Mouse (Mus musculus) gastrocnemius, postnatal 36 days (tissue): ENCODE measurements around the gene Ano2. TPM values are rescaled to one million over a fixed set of nuclear protein-coding genes. Genes with fewer than 3 reads are reported as not detected.

Source experiments
- DNase-seq, 2 experiments: peaks; one replicate each; pipeline ENCODE4 v3.0.0; 2022
- intact Hi-C: fragments of 180-260 bp; cut with DNase I; formaldehyde crosslinking; loops from one replicate; pipeline ENCODE4 v1.15.1; 2025
- total RNA-seq, 2 experiments: library from RNA; stranded (reverse); gene quantifications; 2 replicates each; pipeline ENCODE4 v1.2.3; 2021

Ano2 gene
- total RNA-seq, 2 experiments from 2014 or later = not detected

- intact Hi-C loops = no loop called here
- DNase-seq = no peak
Measured at GRCm38 (mm10) chr6:125737511-125738285, 47.5 kb downstream of the Ano2 start.

DNA sequence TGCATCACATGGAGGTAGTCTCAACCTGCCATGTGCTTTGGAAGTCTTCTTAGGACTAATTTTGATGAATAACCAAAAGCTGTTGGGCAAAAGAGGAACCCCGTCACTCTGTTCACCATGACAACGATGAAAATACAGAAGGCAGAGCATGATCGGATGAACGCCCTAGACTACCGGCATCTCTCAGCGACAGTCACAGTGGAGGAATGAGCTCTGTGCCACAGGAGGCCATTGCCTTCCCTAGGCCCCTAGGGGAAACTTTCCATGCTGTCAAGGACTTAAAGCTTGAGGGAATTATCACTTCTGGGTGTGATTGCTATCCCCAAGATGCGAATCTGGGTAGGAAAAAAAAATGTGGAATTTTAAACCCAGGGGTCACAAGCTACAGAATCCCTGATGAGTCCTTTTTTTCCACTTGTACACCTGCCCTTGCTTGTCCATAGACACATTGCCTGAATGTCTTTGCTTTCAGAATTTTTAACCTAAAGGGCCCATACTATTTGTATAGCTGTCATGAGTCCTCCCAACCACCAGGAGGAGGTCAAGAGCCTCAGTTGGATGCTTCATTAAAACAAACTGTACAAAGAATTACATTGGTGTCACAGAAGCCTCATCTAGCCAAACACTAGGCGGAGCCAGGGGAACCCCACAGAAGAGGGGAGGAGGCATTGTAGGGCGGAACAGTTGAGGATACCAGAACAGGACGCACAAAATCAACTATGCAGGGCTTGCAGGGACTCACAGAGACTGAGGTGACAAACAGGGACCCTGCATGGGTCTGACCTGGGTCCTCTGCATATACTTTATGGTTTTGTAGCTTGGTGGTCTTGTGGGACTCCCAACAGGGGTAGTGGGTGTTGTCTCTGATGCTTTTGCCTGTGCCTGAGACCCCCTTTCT lies 53.2 kb downstream of the Ano2 start:
- intact Hi-C loops = no loop called here
- no peak for DNase-seq

GRCm38 (mm10) chr6:125747322-125747930 lies 57.2 kb downstream of the Ano2 start:
- intact Hi-C loops = no loop called here
- DNase-seq = no peak

DNA sequence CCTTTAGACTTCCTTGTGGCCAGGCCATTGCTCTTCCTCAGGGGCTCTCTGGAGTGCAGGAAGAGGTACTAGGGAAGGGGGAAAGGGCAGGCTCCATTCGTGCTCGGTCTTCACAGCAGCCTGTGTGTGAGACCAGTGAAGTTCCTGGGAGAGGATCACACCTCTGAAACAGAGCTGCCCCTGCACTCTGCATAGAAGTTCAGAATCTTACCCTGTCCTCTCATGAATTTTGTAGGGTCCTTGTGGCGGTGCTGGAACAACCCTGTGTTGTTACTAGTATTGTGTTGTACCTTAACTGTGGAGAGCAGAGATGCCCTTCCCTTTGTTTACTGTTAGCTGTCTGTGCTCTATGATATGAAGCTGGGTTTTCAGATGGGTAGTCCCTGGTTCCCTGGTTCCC lies 58.4 kb downstream of the Ano2 start:
- intact Hi-C loops = no loop called here
- no peak for DNase-seq

- no peak for DNase-seq
- intact Hi-C loops = no loop called here
Measured at GRCm38 (mm10) chr6:125762851-125763519, 72.8 kb downstream of the Ano2 start.

DNA sequence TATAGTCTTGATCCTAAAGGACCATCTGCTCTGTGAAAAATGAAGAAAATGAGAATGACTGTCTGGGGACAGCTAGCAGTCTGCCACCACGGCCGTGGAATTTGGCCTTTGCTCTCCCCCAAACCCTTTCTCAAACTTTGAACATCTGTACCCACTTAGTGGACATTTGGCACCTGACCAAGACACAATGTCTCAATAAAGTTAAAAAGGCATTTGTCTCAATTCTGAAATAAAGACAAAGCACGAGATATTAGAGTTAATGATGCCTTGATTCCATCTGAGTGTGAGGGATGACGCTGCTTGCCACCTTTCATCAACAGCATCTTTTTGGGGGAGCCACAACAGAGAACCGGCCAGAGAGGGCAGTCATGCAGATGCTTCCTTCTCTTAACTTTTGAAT lies 83.0 kb downstream of the Ano2 start:
- DNase-seq = no peak
- intact Hi-C loops = no loop called here

DNA sequence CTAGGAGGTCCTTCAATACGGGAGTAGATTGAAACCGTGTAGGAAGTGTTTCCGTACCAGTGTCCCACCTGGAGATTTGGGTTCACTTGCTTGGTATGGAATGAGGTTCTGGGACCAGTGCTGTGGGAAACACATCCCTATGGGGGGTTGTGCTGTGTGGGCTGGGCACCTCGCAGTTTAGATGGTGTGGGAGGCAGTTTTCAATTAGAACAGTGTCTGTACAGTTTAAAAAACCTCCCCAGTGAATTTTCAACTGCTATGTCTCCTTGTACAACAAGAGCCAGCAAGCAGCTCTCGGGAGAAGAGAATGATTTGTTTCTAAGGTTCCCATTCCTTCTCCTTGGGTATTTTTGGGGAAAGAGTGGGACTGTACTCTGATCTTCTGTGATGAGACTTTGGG lies 86.1 kb downstream of the Ano2 start:
- intact Hi-C loops = no loop called here
- DNase-seq = no peak

- intact Hi-C loops = no loop called here
- DNase-seq = no peak
Measured at GRCm38 (mm10) chr6:125802954-125803353, 112.7 kb downstream of the Ano2 start.

DNA sequence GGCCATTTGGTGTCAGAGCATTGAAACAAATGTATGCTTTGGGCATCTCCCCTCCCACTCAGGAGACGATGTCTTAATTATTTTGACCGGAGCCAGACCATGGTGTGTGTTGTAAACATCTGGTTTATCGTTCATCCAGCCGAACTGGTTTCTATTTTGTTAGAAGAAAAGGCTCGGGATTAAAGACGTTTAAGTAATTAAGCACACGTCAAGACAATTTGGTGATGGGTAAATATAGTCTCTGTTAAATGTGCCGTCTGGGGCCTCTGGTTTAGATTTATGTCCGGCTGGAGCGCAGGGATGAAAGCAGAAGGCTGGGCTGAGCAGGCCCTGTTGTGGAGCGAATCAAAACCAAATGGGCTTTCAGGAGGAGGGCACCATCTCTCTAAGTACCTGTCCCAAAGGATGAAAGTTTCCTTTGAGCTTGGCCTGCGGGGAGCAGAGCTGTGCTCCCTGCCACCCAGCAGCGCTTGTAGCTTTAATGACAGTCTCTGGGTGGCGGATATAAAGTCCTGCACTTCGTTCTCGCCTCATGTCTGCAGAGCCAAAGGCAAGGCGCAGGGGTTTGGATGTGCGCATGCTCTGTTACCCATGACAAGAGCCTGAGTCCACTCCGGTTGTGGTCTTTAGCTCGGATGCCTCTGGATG lies 113.3 kb downstream of the Ano2 start:
- intact Hi-C loops = no loop called here
- DNase-seq = no peak

DNA sequence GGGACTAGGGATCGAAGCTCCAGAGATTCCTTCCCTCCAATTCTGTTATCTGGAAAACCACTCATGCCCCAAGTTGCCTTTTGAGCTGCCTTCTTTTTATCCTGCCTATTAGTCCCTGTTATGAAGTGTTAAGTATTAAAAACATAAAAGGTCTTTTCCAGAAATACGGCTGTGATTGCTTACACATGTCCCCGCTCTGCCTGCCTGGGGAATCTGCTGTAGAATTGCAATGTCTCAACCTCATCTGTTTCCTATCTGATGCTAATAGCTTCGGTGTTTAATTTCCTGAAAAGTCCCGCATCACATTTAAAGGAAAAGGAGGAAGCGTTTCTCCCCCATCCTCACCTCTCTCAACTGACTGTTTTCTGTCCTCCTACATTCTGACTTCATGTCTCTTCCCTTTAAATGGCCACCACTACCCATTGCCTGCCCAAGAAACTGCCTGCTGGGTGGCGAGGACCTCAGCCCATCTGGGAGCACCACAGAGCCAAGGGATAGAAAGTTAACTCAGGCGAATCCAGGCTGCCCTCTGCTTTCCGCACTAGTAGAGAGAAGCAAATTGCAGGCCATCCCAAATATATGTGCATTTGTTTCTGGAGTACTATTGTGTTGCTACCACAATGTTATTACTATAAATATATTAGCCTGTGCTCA lies 118.9 kb downstream of the Ano2 start:
- intact Hi-C loops = no loop called here

DNA sequence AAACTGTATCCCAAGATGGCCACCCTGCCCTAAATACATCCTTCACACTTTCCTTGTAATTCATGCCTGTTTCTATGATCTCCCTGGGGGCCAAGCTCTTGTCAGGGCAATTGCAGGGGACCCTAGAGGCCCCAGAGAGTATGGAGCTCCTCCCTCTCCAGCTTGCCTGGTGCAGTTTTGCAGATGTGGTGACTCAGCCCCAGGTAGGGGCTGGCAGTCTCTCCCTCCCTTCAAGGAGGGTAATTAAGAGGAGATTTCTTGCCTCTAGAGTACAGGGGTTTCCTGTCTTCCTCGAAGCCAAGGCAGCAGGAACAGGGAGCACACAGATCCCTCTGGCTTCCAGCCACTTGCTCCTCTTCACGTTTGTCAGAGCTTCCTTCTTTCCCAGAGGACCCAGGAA lies 121.2 kb downstream of the Ano2 start:
- intact Hi-C loops = no loop called here

More for the DNA sequence above, 118.9 kb downstream of the Ano2 start:
- DNase-seq = no peak

DNA sequence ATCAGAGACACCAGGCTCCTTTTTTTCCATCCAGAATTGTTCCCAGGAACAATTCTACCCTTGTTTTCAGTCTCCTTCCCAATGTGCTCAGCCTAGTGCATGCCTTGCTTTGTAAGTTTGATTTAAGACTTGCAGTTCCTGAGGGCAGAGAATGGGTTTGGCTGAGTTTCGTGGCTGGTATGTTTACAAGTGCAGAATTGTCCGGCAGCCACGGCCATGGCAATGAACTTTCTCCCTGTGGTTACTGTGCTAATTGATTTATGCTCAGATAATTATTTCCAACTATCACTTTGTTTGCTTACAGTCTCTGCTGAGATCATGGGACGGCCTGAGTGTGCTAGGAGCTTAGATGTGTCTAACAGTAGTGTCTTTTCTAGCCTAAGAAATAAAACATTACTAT lies 147.9 kb downstream of the Ano2 start:
- DNase-seq = no peak
- intact Hi-C loops = no loop called here

More for the DNA sequence above, 121.2 kb downstream of the Ano2 start:
- no peak for DNase-seq

DNA sequence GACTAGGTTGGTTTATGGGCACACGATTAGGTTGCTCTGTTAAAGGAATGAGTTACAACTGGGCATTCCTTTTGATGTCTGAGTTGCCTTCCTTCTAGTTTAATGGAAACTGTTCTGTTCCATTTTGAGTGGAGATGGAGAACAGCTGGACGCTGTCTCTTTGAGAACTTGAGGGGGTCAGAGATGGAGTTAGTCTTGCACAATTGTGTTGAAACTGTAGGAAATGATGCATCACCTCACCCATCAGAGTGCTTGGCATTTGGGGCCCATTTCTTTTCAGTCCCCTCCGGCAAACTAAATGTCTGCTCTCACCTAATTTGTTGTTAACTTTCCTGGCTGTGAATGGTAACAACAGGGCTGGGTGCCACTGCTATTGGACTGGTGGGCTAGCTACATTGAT lies 151.1 kb downstream of the Ano2 start:
- no peak for DNase-seq
- intact Hi-C loops = no loop called here

DNA sequence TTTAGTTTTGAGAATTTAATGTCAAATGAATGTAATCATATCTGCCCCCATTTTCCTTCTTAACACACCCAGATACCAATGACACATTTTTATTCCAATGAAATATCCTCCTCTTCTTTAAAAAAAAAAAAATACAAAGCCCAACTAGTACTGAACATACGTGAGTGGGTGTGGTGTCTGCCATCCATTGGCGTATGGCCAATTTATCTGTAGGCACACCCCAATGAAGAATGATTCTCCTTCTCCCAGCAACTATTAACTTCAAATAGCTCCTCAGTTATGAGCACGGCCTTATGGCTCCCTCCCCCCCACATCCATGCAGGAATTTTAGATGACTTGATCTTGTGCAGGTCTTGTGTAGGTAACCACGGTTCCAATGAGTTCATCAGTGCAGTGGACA lies 161.0 kb downstream of the Ano2 start:
- no peak for DNase-seq
- intact Hi-C loops = no loop called here

DNA sequence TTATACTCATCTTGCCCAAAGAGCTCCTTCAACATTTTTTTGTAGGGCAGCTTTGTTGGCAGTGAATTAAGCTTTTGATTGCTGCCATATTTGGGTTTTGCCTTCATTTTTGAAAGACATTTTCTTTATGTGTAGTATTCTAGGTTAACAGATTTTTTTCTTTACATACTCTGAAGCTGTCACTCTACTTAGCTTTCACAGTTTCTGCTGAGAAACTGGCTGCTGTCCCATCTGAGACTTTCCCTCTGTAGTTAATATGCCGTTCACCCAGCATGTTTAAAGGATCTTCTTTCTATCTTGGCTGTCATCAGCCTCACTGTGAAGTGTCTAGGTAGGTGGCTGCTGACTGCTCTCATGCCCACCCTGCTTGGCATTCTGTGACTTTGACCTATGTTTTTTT lies 168.1 kb downstream of the Ano2 start:
- intact Hi-C loops = no loop called here
- DNase-seq = no peak

DNA sequence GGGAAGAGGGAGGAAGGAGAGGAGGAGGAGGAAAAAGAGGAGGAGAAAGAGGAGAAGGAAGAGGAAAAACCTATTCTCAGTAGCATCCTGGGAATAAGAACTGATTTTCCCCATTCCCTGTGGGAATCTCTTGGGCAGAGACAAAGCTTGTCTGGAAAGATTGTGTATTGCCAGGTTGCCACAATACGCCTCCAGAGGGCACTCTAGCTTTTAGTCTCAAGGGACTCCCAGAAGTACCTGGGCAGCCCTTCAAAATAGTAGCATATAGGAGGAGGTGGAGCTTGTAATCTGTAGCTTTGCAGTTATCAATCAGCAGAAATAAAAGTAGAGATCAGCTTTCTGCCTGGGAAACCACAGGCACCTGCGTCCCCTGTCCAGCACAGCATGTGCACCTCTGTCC lies 178.3 kb downstream of the Ano2 start:
- intact Hi-C loops = no loop called here
- DNase-seq = no peak

DNA sequence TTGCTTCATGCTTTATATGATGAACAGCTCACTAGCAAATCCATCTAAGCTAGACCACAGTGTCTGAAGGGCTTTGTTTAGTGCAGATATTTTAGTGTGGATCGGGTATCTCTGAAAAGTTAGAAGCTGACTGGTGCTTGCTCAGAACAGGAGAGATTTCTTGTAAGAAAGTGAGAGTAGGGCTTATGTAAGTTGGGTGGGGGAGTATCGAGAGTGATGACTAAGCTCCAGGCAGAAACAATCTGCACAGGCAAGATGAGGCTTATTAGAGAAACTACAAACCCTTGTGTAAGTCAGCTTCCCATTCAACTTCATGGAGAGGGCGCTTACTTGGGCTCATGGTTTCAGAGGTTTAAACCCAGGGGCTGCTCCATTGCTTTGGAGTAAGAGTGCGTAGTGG lies 181.3 kb downstream of the Ano2 start:
- DNase-seq = no peak
- intact Hi-C loops = no loop called here

- intact Hi-C loops = no loop called here
- DNase-seq = no peak
Measured at GRCm38 (mm10) chr6:125874742-125875141, 184.5 kb downstream of the Ano2 start.

GRCm38 (mm10) chr6:125876884-125877283 lies 186.7 kb downstream of the Ano2 start:
- DNase-seq = no peak
- intact Hi-C loops = no loop called here

DNA sequence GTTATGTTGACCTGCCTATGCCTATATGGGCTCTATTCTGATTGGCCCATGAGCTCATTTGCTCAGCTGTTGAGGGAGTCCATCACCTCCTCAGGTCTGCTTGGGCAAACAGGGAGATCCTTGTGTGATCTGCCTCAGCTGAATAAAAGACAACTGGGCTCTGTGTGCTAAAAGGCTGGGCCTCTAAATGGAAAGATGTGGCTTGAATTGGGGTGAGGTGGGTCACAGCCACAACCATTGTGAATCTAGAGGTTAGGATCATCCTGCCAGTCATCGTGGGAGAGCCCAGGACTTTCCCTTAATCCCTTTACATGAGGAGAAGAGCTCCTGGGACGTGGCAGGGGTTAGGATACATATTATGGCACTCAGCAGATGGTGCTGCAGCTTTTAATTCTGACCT lies 188.5 kb downstream of the Ano2 start:
- DNase-seq = no peak
- intact Hi-C loops = no loop called here
